Mouse (Mus musculus): ENCODE measurements at regions not wholly inside any gene's neighbourhood (a gene's known extent, or its start where the extent isn't known, plus 50 kb on each side); places are given as distances from the start of the nearest gene placed in this dataset.

- no peak for DNase-seq (ENCODE audit: low read depth in 2 of 2, low spot score in 2 of 2)
These were observed 129.6 kb downstream of the Trim33 start for GRCm38 (mm10) chr3:103408724-103409123.

- no peak for DNase-seq (ENCODE audit: low read depth in 2 of 2, low spot score in 2 of 2)
These were observed 133.2 kb downstream of the Trim33 start for GRCm38 (mm10) chr3:103412247-103412646.

GRCm38 (mm10) chr3:103415051-103415695 is 136.1 kb downstream of the Trim33 start:
- DNase-seq (ENCODE audit: low read depth in 2 of 2, low spot score in 2 of 2), result no peak

DNA sequence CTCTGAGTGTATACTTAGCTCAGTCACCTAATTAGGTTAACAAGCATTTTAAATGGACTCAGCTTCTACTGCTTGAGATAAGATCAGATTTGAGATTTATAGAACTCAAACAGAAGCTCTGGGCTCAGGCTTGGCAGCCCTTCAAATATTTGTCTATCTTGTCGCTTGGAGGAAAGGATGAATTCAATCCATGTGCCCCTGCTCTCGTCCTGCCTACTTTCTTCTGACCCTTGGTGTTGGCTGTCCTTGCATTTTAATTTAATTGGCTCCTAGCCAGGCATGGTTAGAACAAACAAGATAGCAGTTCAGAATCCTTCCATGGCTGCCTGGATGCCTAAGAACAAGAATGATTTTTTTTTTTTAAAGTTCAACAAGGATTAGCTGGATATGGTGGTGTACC is 137.2 kb downstream of the Trim33 start:
- no peak for DNase-seq (ENCODE audit: low read depth in 2 of 2, low spot score in 2 of 2)

- DNase-seq (ENCODE audit: low read depth in 2 of 2, low spot score in 2 of 2), result no peak
These were observed 138.7 kb downstream of the Trim33 start for GRCm38 (mm10) chr3:103417781-103418180.

DNA sequence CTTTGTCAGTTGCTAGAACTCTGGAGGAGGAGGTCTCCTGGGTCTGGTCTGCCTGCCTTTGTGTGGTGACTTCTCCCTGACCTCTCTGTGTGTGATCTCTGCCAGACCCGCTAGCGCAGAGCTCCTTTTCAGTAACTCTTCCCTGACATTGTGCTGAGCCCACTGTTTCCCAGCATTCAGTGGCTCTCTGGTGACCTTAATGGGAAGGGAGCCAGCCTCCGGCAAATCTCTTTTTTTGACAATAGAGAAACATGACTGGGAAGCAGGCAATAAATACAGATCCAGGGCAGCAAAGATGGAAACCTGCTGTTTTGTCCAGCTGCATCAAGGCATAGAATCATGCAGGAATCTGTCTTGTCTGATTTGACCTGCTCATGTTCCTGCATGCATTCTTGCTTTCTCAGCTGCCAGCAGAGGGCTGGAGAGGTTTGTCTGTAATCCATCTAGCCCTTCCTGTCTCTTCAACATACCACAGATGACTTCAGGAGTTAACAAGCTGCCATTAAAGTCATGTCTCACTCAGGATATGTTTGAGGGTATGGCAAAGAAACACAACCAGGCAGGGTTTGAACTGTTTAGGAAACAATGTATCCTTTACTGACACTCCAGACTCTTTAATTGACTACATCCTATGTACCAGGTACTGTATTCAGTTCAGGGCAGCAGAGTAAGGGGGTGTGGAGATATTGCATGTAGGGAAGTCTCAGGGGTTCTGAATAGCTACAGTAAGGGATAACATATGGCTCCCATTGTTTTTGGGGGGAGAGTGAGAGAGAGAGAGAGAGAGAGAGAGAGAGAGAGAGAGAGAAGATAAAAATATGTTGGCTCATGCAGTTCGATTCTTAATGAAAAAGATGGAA is 140.9 kb downstream of the Trim33 start:
- DNase-seq (ENCODE audit: low read depth in 2 of 2, low spot score in 2 of 2), result no peak

GRCm38 (mm10) chr3:103420621-103421274 is 141.7 kb downstream of the Trim33 start:
- DNase-seq (ENCODE audit: low read depth in 2 of 2, low spot score in 2 of 2), result no peak

DNA sequence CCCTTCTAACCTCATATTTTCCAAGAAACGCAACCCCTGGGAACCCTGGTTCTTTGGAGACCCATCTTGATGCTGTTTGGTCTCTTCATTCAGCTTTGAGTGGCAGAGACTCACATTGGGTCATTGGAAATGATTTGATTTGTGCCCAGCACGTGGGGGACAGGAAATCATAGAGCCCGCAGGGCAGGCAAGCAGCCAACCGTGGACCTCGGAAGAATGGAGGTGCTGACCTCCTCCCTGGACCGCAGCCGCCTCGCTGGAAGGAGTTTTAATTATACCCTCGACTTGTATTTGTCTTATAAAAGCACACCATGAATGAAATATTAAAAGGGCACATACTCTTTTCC is 142.2 kb downstream of the Trim33 start:
- no peak for DNase-seq (ENCODE audit: low read depth in 2 of 2, low spot score in 2 of 2)

DNA sequence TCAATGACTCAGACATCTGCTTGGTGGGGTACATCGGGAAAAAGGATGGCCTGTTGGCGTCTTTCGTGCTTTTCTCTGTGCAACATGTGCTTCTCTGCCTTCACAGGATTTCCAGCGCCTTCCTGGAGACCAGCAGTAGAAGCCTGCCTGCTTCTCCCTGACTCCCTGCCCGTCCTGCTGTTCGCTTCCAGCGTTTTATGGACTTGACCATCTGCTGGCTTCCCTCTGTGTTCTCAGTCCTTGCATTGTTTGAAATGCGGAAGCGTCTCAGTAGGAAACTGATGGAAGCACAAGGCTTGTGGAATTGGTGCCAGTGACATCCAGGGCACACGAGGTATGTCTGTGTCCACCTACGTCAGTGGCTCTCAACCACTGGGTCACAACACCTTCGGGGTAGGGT is 143.7 kb downstream of the Trim33 start:
- no peak for DNase-seq (ENCODE audit: low read depth in 2 of 2, low spot score in 2 of 2)

GRCm38 (mm10) chr3:103423290-103423689 is 144.2 kb downstream of the Trim33 start:
- DNase-seq (ENCODE audit: low read depth in 2 of 2, low spot score in 2 of 2), result no peak

GRCm38 (mm10) chr3:103425812-103426430 is 146.8 kb downstream of the Trim33 start:
- DNase-seq (ENCODE audit: low read depth in 2 of 2, low spot score in 2 of 2), result no peak

- DNase-seq (ENCODE audit: low read depth in 2 of 2, low spot score in 2 of 2), result peak in 1 of 2 experiments; percentile 42
These were observed 145.7 kb upstream of the Syt6 start for GRCm38 (mm10) chr3:103429227-103429788.

- no peak for DNase-seq (ENCODE audit: low read depth in 2 of 2, low spot score in 2 of 2)
These were observed 144.9 kb upstream of the Syt6 start for GRCm38 (mm10) chr3:103430131-103430530.

DNA sequence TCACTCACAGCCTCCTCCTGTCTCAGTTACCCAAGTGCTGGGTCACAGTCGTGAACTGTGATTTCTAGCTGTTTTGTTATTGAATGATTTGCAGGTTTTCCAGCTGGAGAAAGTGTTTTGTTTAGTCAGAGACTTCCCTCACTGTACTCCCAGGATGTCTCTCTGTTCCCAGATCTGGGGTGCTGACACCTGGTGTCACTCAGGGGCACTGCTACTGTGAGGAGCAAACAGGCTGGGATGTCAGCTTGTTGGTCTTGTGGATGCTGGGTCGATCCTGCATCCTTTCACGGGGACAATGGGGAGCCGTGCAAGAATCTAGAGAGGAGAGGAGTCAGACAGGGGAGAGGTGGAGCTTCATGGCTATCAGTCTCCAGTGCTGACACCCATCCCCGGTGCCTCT is 142.8 kb upstream of the Syt6 start:
- DNase-seq (ENCODE audit: low read depth in 2 of 2, low spot score in 2 of 2), result no peak

GRCm38 (mm10) chr3:103436902-103437603 is 138.0 kb upstream of the Syt6 start:
- DNase-seq (ENCODE audit: low read depth in 2 of 2, low spot score in 2 of 2), result no peak

DNA sequence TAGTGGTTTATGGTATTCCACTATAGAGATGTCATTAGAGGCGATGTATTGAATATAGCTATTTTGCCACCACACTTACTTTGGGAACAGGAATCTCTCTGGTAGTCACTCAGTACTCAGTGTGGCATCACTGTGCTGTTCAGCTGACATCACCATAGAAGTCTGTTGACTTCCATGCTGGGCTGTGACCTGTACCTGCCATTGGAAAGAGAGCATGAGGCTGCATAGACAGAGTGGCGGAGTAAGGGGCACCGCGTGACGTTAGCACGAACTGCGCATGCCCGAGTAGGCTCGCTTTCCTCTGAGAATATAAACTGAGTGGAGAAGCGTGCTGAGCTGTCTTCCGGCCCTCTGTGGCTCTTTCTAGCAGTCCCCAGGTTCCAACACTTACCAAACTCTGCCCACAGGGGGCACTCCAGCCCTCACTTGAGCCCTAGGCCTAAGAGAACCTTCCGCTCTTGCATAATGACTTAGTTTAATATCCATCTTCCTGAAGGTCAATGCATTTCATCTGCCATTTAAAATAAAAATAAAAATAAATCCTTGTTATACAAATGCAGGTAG is 136.2 kb upstream of the Syt6 start:
- peak; percentile 68 to 78 for DNase-seq (ENCODE audit: low read depth in 2 of 2, low spot score in 2 of 2)

DNA sequence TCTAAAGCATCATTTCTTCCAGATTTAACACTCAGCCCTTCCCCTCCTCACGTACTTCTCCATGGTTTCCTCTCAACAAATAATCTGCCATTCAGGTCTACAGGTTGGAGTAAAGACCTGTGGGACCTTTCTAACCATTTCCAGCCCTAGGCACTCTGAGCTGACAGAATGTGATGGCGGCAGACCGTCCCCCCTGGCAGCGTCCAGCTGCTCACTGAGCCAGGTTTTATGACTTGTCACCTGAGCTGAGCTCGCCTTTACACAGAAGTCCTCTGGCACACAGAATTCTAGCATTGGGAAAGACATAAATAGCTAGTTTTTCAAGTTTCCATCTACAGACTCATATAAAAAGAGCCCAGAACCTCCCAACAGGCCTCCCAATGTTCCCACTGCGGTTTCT is 131.8 kb upstream of the Syt6 start:
- no peak for DNase-seq (ENCODE audit: low read depth in 2 of 2, low spot score in 2 of 2)

DNA sequence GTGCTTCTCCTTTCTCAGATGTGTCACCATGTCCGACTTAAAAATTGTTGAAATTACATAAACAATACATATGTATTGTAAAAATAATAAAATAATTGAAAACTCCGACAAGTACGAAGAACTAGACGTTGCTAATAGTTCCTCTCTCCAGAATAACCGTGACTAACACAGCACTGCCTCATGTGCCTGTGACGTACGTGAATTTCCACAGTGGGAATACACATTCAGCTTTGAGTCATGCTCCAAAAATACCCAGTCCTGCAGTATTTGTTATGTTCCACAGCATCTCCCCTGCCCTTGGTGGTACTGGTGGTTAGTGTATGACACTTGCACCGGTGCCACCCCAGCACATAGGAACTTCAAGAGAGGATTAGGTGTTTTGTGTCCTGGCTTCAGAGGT is 129.2 kb upstream of the Syt6 start:
- no peak for DNase-seq (ENCODE audit: low read depth in 2 of 2, low spot score in 2 of 2)

- no peak for DNase-seq (ENCODE audit: low read depth in 2 of 2, low spot score in 2 of 2)
These were observed 125.2 kb upstream of the Syt6 start for GRCm38 (mm10) chr3:103449851-103450250.

DNA sequence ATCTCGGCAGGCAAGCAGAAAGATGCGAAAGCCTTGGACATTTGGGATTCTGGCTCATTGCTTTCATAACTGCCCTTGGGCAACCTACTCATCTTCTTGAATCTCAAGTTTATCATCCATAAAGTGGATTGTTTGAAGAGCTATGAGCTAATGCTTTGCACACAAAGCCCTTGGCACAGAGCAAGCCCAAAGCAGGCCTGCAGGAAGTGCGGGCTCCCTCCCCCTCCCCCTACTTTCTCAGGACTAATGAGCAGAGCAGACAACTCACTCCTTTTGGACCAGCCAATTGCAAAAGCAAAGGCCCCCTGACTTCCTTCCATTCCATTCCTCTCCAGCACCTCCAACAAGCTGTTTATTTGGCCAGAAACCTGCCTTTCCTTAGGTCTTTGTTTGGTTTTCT is 123.1 kb upstream of the Syt6 start:
- no peak for DNase-seq (ENCODE audit: low read depth in 2 of 2, low spot score in 2 of 2)
